Mouse (Mus musculus) cortical plate, adult 2 months (tissue): ENCODE results near the gene Itpr2. TPM values are rescaled to one million over a fixed set of nuclear protein-coding genes. Genes with fewer than 3 reads are reported as not detected.
A peak's percentile ranks its signal among the peaks of the same experiment; 100 is the strongest.

Experiments
- H3K27ac ChIP-seq: fragments of 200-500 bp; 2 replicates; pipeline ENCODE4 v1.5.1; 2012; ENCODE audit warnings: low read length, control low read depth, inconsistent platforms; ENCODE audit not compliant: insufficient read depth
- H3K4me1 ChIP-seq: fragments of 200-500 bp; 2 replicates; pipeline ENCODE4 v1.6.1; 2011; ENCODE audit warnings: low read length; ENCODE audit not compliant: control insufficient read depth, insufficient read depth
- H3K4me3 ChIP-seq: fragments of 200-500 bp; 2 replicates; pipeline ENCODE4 v1.5.1; 2011; ENCODE audit warnings: mild to moderate bottlenecking, low read length, control low read depth; ENCODE audit not compliant: insufficient read depth
- CTCF ChIP-seq: fragments of 200-500 bp; IDR thresholded peaks from 2 replicates; pipeline ENCODE4 v1.5.1; 2011; ENCODE audit warnings: mild to moderate bottlenecking, control low read depth, low read length; ENCODE audit not compliant: insufficient read depth; ENCODE audit errors: extremely low read depth
- POLR2A ChIP-seq: fragments of 200-500 bp; IDR thresholded peaks from 2 replicates; pipeline ENCODE4 v1.6.1; 2011; ENCODE audit warnings: mild to moderate bottlenecking, low read length, control low read depth; ENCODE audit not compliant: insufficient read depth; ENCODE audit errors: extremely low read depth
- polyA plus RNA-seq: library from polyadenylated mRNA; depleted of rRNA; stranded (reverse); fragments of >200 nt; gene quantifications from 2 replicates; pipeline ENCODE4 v1.2.3, GENCODE M21; 2012

Gene Itpr2
- polyA plus RNA-seq, 1 experiment: 8.5 TPM

DNA sequence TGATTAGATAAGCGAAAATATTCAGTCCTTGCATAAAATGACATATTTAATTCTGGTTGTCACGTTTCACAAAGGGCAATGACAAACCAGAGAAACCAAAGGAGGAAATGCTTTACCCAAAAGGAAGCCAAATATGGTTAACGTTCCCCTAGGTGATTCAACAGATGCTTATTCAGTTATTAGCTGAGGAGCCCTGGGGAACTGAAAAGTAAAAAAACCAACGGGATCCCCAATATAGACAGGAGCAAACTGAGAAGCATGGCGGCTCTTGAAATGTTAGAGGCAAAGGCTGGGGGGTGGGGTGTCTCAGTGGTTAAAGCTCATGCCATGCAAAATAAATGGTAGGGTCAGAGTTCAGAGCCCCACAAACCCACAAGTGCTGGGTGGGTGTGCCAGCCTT lies 310.1 kb downstream of the Itpr2 start:
- no peak overlapping the region for H3K27ac ChIP-seq
- H3K4me3 ChIP-seq: no peak overlapping the region
- H3K4me1 ChIP-seq: no peaks in the 10 kb centered on the region
- TF ChIP-seq POLR2A (no peak), CTCF (no peak)

DNA sequence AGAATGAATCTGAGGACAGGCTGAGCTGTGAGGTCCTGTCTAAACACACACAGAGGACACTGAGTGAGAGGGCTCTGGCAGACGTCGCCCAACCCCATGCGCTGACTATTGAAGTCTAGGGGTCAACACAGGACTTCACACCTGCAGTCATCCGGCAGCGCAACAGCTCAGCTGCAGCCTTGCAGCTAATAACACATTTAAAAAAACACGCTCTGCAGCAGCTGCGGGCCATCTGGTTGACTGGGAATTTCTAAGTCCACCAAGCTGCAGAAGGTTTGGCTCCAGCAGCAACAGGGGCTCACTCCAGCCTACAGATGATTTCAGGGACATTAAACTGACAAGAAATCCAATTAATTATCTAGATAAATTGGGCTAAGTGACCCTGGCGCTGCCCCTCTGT lies 312.0 kb downstream of the Itpr2 start:
- Histone ChIP-seq H3K27ac (no peak overlapping the region), H3K4me3 (no peak overlapping the region), H3K4me1 (no peaks in the 10 kb centered on the region)
- no peak for TF ChIP-seq CTCF
- TF ChIP-seq POLR2A: no peak

DNA sequence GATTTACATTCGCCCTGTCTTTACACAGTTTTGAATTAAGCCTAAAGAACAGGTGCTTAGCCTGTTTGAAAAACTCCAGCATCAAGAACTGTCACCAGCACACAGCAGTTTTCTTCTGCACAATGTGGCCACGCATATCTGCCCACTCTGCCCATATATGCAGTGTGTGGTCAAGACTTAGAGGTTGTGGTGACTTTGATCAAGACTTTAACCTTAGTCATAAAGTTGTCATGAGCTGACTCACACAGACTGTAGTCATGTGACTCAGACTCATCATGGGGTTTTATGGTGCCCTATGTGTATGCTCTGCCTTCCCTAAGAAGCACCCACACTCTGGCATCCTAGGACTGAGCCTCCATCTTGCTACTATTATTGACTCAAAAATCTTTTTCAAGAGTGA lies 316.5 kb downstream of the Itpr2 start:
- no peaks in the 10 kb centered on the region for H3K4me1 ChIP-seq
- H3K27ac ChIP-seq: no peak overlapping the region
- no peak overlapping the region for H3K4me3 ChIP-seq
- TF ChIP-seq POLR2A (no peak), CTCF (no peak)

DNA sequence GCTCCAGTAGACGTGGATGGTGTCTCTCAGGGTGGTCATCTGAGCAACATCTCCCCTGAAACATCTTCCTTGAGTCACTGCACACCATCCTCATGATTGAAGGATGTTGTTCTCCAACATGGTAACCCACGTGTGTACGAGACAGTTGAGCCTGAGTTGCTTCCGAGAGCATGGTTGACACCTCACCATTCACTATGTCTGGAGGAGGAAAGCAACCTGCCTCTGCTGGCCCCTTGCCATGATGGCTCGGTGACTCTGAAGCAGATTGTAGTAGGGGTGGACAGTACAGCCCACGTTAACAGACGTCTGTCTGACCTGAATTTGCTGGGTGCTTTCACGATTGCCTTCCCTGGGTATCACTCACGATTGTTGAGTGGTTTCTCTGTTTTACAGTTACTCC lies 317.3 kb downstream of the Itpr2 start:
- TF ChIP-seq CTCF: no peak
- TF ChIP-seq POLR2A: no peak
- Histone ChIP-seq H3K27ac (no peak overlapping the region), H3K4me3 (no peak overlapping the region), H3K4me1 (no peaks in the 10 kb centered on the region)

DNA sequence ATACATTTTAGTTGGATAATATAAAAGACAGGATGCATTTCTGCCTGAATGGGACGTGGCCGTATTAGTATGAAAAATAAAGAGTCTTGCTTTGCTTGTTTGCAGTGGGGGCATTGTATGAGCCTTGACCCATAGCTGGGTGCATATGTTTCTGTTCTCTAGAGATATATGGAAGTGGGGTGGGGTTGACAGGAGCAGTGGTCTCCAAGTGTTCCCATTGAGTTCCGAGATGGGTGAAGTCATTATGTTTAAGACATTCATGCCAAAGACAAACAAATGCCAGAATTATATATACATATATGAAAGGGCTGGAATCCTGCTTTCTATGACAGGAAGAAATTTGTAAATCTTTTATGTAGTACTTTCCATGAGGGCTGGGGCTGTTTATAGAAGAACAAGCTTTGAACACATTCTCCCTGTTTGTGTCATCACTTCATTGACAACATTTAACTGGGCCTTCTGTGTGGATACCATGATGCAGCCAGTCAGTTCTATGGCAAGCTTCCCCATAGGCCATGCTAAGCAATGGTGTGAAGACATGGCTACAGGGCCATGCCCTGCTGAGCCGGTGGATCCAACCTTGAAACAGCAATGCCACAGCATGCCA lies 327.3 kb downstream of the Itpr2 start:
- Histone ChIP-seq H3K27ac (no peak overlapping the region), H3K4me3 (no peak overlapping the region)
- no peak for TF ChIP-seq POLR2A
- TF ChIP-seq CTCF: no peak

DNA sequence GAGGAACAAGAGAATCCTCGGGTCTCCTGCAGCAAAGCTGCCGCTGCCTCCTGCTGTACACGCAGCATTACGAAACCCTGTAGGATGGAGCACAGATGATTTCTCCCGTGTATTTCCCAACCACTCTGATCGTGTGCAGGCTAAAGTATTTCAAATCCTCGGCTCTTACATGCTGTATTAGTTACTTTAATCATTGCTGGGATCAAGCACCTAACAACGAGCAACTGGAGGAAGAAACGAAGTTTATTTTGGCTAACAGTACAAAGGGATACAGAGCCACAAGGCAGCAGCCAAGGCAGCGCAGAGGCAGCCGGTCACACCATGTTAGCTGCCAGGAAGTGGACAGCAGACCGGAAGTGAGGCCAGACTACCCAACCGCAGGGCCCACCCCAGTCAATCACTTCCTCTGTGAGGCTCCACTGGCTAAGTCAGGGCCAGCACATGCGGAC lies 331.4 kb downstream of the Itpr2 start:
- no peak for TF ChIP-seq CTCF
- TF ChIP-seq POLR2A: no peak
- Histone ChIP-seq H3K4me3 (no peak overlapping the region), H3K4me1 (no peaks in the 10 kb centered on the region), H3K27ac (no peak overlapping the region)

More for the DNA sequence above, 327.3 kb downstream of the Itpr2 start:
- no peaks in the 10 kb centered on the region for H3K4me1 ChIP-seq

DNA sequence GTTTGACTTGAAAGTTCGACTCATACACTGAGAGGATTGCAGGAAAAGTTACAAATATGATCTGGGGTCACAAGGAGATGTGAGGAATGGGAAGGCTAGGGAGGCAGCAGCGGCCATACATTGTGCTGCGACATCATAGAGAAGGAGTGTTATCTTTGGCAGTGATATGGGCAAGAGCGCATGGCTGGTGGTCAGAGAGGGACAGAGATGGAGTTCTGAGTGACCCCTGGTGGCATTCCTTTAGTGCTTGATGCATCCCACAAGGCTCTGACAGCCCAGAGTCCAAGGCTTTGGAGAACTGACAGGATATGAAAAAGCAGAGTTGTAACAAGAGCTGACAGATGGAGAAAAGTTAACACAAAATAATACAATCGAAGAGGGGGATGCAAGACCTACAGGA lies 334.8 kb downstream of the Itpr2 start:
- TF ChIP-seq CTCF: no peak
- no peak for TF ChIP-seq POLR2A
- no peak overlapping the region for H3K4me3 ChIP-seq
- H3K27ac ChIP-seq: no peak overlapping the region
- H3K4me1 ChIP-seq: no peaks in the 10 kb centered on the region

DNA sequence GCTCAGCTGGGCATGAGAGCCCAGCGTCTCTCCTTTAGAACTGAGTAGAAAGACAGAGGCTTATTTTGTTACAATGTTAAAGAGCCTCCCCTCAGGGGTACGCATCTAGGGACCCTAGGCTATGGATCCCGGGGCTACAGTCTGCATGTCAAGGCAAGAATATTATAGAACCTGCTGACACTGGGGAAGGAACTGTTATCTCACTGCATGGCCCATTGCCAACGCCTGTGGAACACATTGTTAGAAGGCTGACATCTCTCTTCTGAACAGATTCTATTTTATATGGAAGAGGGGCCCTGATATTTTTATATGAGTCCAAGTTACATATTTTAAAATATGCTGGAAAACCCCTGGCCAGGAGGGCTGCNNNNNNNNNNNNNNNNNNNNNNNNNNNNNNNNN lies 342.4 kb downstream of the Itpr2 start:
- H3K4me3 ChIP-seq: no peak overlapping the region
- no peak overlapping the region for H3K27ac ChIP-seq
- TF ChIP-seq CTCF: no peak
- no peak for TF ChIP-seq POLR2A
- peaks cover 4% of the 10 kb centered on the region for H3K4me1 ChIP-seq

DNA sequence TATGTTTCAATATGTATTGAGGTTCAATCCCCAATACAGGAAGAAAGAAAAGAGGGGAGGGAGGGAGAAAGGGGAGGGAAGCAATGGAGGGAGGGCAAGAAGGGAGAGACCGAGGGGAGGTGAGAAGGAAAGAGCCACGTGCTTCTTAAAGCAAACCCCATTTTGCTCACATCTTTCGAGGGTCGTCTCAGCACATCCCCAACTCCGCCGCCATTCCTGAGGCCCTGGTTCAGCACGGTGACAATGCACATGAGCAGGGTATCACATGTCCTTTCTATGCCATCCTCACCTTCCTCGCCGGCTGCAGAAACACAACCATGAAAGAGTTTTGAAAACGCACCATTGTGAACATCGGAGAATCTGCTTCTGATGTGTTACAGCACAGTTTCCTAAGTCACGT lies 343.3 kb downstream of the Itpr2 start:
- Histone ChIP-seq H3K4me1 (peaks cover 4% of the 10 kb centered on the region), H3K27ac (no peak overlapping the region), H3K4me3 (no peak overlapping the region)
- TF ChIP-seq CTCF (no peak), POLR2A (no peak)

DNA sequence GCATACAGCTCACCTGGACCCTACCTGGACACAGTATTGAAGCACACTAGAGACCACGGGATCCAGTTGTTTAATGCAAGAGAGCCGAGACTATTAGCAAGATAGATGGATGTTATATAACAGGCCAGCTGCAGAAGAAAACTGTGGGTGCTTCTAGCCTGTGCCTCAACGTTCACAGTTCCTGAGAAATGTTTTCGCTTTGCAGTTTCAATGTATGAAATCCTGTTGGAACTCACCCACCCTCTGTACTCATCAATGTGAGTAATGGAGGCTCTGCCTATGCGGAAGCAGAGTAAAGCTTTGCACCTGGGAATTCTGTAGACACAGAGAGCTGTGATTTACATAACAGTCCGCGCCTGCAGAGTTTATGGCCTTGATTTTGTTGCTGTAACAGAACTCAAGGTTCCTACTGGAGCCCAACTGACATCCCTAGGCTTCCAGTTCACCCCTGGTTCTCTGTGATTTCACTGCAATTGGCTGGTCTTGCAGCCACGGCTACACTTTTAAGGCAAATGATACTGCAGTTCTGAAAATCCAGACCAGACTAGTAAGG lies 344.0 kb downstream of the Itpr2 start:
- TF ChIP-seq CTCF (no peak), POLR2A (no peak)
- H3K27ac ChIP-seq: peak overlapping the region; percentile 12; the same call in 1 of the 2 replicates

DNA sequence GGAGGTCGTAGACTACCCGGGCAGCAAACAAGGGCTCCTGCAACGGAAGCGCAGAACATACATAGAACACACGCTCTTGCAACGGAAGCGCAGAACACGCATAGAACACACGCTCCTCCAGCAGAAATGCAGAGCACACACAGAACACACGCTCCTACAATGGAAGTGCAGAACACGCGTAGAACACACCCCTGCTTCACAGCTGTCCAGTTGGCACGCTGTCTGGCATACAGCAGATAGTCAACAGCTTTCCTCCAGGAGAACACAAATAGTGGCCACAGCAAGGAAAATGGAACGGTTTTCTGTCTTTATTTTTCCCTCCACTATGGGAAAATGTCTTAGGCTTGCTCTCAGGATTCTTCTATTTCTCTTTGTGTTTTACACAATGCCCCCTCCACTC lies 344.9 kb downstream of the Itpr2 start:
- peaks cover 4% of the 10 kb centered on the region for H3K4me1 ChIP-seq
- TF ChIP-seq POLR2A: no peak
- TF ChIP-seq CTCF: no peak
- H3K27ac ChIP-seq: no peak overlapping the region
- H3K4me3 ChIP-seq: no peak overlapping the region

More for the DNA sequence above, 344.0 kb downstream of the Itpr2 start:
- Histone ChIP-seq H3K4me1 (peaks cover 4% of the 10 kb centered on the region), H3K4me3 (no peak overlapping the region)
